Mouse (Mus musculus) stomach, postnatal 0 days (tissue): Measurements from ENCODE around the gene Cdh8. TPM values are rescaled to one million over a fixed set of nuclear protein-coding genes. Genes with fewer than 3 reads are reported as not detected.

Experiments
- ATAC-seq: fragments of 200-750 bp; cut with Nextera tagmentation; 2 replicates; pipeline ENCODE4 v1.8.0; 2017; ENCODE audit not compliant: low FRiP score, low TSS enrichment
- DNase-seq: peaks from one replicate; pipeline ENCODE4 v3.0.0-alpha.2; 2016; ENCODE audit warnings: low spot score
- H3K27ac ChIP-seq: fragments of 300-500 bp; sonication (generic); replicated peaks from 2 replicates; pipeline ENCODE4 v1.5.1; 2014; ENCODE audit warnings: mild to moderate bottlenecking, control low read depth
- H3K27me3 ChIP-seq: fragments of 300-500 bp; sonication (generic); 2 replicates; pipeline ENCODE4 v1.6.1; 2014; ENCODE audit warnings: low read length; ENCODE audit not compliant: control insufficient read depth, insufficient read depth
- H3K36me3 ChIP-seq: fragments of 300-500 bp; sonication (generic); 2 replicates; pipeline ENCODE4 v1.6.1; 2014; ENCODE audit warnings: low read length, mixed read lengths; ENCODE audit not compliant: control insufficient read depth, insufficient read depth
- H3K4me1 ChIP-seq: fragments of 300-500 bp; sonication (generic); replicated peaks from 2 replicates; pipeline ENCODE4 v1.6.1; 2014; ENCODE audit warnings: antibody characterized with exemption; ENCODE audit not compliant: control insufficient read depth, insufficient read depth
- H3K4me2 ChIP-seq: fragments of 300-500 bp; sonication (generic); replicated peaks from 2 replicates; pipeline ENCODE4 v1.6.1; 2014; ENCODE audit warnings: low read depth, mild to moderate bottlenecking, control low read depth, moderate library complexity
- H3K4me3 ChIP-seq: fragments of 300-500 bp; sonication (generic); 2 replicates; pipeline ENCODE4 v1.5.1; 2014; ENCODE audit warnings: low read depth, low read length, control low read depth
- H3K9ac ChIP-seq: fragments of 300-500 bp; sonication (generic); 2 replicates; pipeline ENCODE4 v1.6.1; 2014; ENCODE audit warnings: mild to moderate bottlenecking, low read length, control low read depth, mixed read lengths
- H3K9me3 ChIP-seq: fragments of 300-500 bp; sonication (generic); 2 replicates; pipeline ENCODE4 v1.6.1; 2016; ENCODE audit warnings: low read length; ENCODE audit not compliant: control insufficient read depth
- CTCF ChIP-seq: IDR thresholded peaks from 2 replicates; pipeline ENCODE4 v1.5.1; 2016; ENCODE audit warnings: antibody characterized with exemption, low read depth, mild to moderate bottlenecking, moderate library complexity
- EP300 ChIP-seq: optimal IDR thresholded peaks from 2 replicates; pipeline ENCODE3; 2016; ENCODE audit warnings: antibody characterized with exemption
- WGBS: fragments of 180-500 bp; shearing (Covaris S2); extraction: QIAGEN DNeasy Blood & Tissue Kit; methylation state at CpG from one replicate; pipeline ENCODE4 v1.1.7; 2014; 5-methylcytosine and 5-hydroxymethylcytosine counted together
- polyA plus RNA-seq: library from polyadenylated mRNA; unstranded; fragments of >200 nt; fragmentation: Nextera tagmentation; extraction: Ambion mirVana; gene quantifications from 2 replicates; pipeline ENCODE4 v1.2.1, GENCODE M21; 2015

Gene Cdh8
- polyA plus RNA-seq, 1 experiment from 2014 or later, result 0.24 TPM

DNA sequence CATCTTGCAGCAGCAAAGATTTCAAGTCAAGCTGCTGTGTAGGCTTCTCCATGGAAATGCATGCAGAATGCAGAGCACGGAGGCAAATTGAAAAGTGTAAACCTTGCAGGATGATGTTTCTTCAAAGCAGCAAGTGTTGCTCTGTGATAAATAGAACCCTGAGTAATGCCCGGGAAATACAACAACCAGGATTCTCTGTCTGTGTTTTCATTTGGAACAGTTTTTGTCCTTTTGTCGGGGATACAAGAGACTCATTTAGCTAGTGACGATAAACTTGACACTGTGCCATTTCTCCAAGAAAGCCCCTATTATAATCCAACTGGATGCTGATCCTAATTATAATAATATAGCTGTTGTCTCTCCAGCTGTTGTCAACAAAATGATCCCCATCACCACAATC is 181.9 kb downstream of the Cdh8 start:
- WGBS, result 61% methylated on average over 4 of the region's 4 CpGs
- H3K4me2 ChIP-seq, result no peak overlapping the region
- no peaks in the 10 kb centered on the region for H3K4me1 ChIP-seq
- no peak overlapping the region for H3K27ac ChIP-seq
- H3K4me3 ChIP-seq, result no peak overlapping the region
- no peaks in the 10 kb centered on the region for H3K9me3 ChIP-seq
- H3K36me3 ChIP-seq, result no peaks in the 10 kb centered on the region
- no peak overlapping the region for H3K9ac ChIP-seq
- TF ChIP-seq CTCF (no peak), EP300 (no peak)
- no peak for DNase-seq
- H3K27me3 ChIP-seq, result no peaks in the 10 kb centered on the region
- ATAC-seq, result no peak

DNA sequence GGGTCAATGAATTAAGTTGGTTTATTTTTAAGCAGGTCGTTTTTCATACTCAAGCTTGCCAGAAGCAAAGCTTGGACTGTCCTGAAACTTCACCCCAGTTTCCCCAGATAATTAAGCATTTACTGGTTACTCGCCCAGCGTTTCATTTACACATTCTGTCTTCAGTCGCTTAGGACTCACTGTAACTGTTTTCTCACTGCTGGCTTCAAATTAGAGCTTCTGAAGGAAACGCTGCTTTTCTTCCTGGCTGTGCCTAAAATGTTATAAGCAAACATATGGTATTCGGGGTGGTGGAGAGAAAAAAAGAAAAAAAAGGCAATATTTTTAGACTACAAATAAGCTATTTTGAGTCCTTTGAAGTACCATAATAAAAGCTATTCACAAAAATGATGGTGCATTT is 192.6 kb downstream of the Cdh8 start:
- no peaks in the 10 kb centered on the region for H3K9me3 ChIP-seq
- no peaks in the 10 kb centered on the region for H3K36me3 ChIP-seq
- 36% methylated on average over 6 of the region's 6 CpGs for WGBS
- H3K9ac ChIP-seq, result no peak overlapping the region
- no peaks in the 10 kb centered on the region for H3K4me1 ChIP-seq
- no peak overlapping the region for H3K27ac ChIP-seq
- no peak for TF ChIP-seq CTCF
- TF ChIP-seq EP300, result no peak
- ATAC-seq (no peak), DNase-seq (no peak)
- no peak overlapping the region for H3K4me3 ChIP-seq
- no peaks in the 10 kb centered on the region for H3K27me3 ChIP-seq
- no peak overlapping the region for H3K4me2 ChIP-seq

DNA sequence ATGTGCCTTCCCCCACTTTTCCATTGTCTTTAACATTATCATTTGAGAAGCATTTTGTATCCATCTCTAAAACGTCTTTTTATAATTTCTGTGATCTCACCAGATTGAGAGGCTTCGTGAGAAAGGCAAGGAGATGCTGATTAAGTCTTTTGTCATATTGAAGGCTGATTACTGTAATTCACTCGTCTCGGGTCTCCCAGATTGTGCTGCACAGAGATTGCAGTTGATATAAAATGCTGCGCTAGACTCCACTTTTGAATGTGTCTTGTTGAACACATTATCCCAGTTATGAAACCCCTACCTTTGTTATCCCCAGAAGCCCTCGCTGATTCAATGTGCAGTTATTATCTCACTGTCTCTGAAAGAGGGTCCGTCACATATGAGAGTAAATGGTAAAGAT is 211.1 kb downstream of the Cdh8 start:
- TF ChIP-seq CTCF, result no peak
- TF ChIP-seq EP300, result no peak
- Histone ChIP-seq H3K36me3 (no peaks in the 10 kb centered on the region), H3K4me2 (no peak overlapping the region), H3K4me1 (no peaks in the 10 kb centered on the region), H3K9ac (no peak overlapping the region), H3K27me3 (no peaks in the 10 kb centered on the region), H3K4me3 (no peak overlapping the region), H3K9me3 (no peaks in the 10 kb centered on the region), H3K27ac (no peak overlapping the region)
- ATAC-seq (no peak), DNase-seq (no peak)
- WGBS, result 88% methylated on average over 7 of the region's 7 CpGs

DNA sequence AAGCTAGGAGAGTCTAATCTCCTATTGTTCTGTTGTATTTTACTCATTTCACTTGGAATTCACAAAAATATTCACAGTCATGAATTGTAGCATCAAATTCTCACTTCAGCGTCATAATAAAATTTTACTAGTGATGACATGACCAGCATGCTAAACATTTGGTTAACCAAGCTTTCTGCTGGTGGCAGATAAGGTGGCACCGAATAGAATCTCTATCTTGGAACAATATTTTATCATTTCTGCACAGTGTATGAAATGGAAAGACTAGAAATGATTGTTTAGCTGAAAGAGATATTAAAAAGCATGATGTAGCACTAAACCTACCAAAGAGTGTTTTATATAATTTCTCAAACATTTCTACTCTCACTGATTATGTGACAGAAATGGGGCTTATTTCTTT is 225.6 kb downstream of the Cdh8 start:
- H3K4me1 ChIP-seq, result no peaks in the 10 kb centered on the region
- TF ChIP-seq CTCF (no peak), EP300 (no peak)
- H3K36me3 ChIP-seq, result no peaks in the 10 kb centered on the region
- DNase-seq (no peak), ATAC-seq (no peak)
- H3K27ac ChIP-seq, result no peak overlapping the region
- no peak overlapping the region for H3K4me2 ChIP-seq
- WGBS, result 77% methylated on average over 2 of the region's 2 CpGs
- no peaks in the 10 kb centered on the region for H3K9me3 ChIP-seq
- no peak overlapping the region for H3K4me3 ChIP-seq
- H3K27me3 ChIP-seq, result no peaks in the 10 kb centered on the region
- no peak overlapping the region for H3K9ac ChIP-seq

DNA sequence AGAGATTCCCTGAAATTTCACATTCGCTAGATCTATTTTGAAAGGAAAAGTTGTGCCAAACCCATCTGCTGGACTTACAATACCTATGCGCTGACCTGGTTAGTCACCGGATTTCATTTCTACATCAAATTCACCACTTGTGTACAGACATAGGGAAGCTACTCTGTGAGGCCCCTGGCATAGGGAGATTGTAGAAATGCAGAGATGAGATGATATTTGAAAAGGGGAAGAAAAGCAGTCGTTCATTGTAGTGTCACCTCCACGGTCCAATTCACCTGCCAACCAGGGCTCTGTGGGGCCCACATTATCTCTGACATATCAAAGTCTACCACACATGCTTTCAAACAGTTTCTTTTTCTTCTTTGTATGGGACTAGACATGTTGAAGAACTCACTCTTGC is 229.4 kb downstream of the Cdh8 start:
- ATAC-seq (no peak), DNase-seq (no peak)
- Histone ChIP-seq H3K36me3 (no peaks in the 10 kb centered on the region), H3K27ac (no peak overlapping the region), H3K4me1 (no peaks in the 10 kb centered on the region), H3K9me3 (no peaks in the 10 kb centered on the region), H3K27me3 (no peaks in the 10 kb centered on the region), H3K4me2 (no peak overlapping the region), H3K4me3 (no peak overlapping the region), H3K9ac (no peak overlapping the region)
- 91% methylated on average over 5 of the region's 5 CpGs for WGBS
- no peak for TF ChIP-seq CTCF
- TF ChIP-seq EP300, result no peak

DNA sequence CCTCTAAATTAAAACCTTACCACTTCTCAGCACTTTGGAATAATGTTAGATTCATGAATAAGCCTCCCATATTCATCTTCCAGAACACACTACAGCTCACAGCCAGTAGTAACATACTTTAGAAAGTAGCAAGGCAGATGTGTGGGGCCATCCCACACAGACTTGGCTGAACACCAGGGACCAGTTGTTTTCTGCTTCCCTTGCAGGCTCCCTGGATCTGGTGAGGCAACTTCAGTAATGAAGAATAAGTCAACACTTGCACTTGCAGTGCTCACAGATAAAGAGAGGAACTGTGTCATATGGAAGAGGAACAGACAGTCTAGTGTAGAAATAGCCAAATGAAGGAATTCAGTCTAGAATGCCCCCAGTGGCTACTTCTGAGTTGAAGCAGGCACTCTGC is 232.1 kb downstream of the Cdh8 start:
- Histone ChIP-seq H3K9me3 (no peaks in the 10 kb centered on the region), H3K4me1 (no peaks in the 10 kb centered on the region), H3K27ac (no peak overlapping the region), H3K9ac (no peak overlapping the region), H3K4me3 (no peak overlapping the region), H3K27me3 (no peaks in the 10 kb centered on the region), H3K4me2 (no peak overlapping the region), H3K36me3 (no peaks in the 10 kb centered on the region)
- no peak for TF ChIP-seq CTCF
- TF ChIP-seq EP300, result no peak
- no peak for ATAC-seq
- no peak for DNase-seq

DNA sequence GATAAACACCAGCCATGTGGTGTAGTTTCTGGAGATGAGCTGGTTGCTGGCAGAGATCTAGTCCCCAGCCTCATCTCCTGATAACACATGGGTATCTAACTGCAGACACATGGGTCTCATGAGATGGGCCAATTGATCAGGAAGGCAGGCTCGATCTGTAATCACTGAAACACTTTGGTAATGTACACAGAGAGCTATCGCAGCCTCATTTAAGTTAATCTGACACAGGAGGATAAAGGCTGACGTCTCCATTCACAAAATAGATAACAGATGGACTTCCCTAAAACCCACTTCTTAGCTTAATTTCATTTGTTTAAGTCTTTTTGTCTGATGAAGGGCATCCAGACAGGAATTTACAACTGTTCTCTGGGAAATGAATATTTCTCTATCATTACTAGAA is 249.3 kb downstream of the Cdh8 start:
- no peaks in the 10 kb centered on the region for H3K27me3 ChIP-seq
- H3K9me3 ChIP-seq, result no peaks in the 10 kb centered on the region
- WGBS, result 58% methylated on average over 3 of the region's 3 CpGs
- no peak overlapping the region for H3K4me3 ChIP-seq
- H3K4me2 ChIP-seq, result no peak overlapping the region
- no peak for DNase-seq
- ATAC-seq, result no peak
- H3K9ac ChIP-seq, result no peak overlapping the region
- H3K27ac ChIP-seq, result no peak overlapping the region
- TF ChIP-seq EP300, result no peak
- no peak for TF ChIP-seq CTCF
- H3K36me3 ChIP-seq, result no peaks in the 10 kb centered on the region
- H3K4me1 ChIP-seq, result no peaks in the 10 kb centered on the region
